Mouse (Mus musculus) regulatory T cell (primary cell): ENCODE measurements around the gene Pusl1.

Source experiments
- in situ Hi-C: fragments of 300-600 bp; cut with MboI, MseI; formaldehyde crosslinking; loops from one replicate; pipeline ENCODE4 v1.15.1; 2025; ENCODE audit warnings: high pct_unique_total_duplicates

The Pusl1 gene

GRCm38 (mm10) chr4:155891551-155892001 is at the start of gene Pusl1, which contains the start of gene Acap3:
Gene Pusl1, minus strand, starts transcription at chr4:155891781.
Gene Acap3, plus strand, starts transcription at chr4:155891822.
- in situ Hi-C loops: loop anchor here (5.0 kb wide), 1 partner anchor 51 kb away; the partner anchor contains the start of gene Ube2j2

GRCm38 (mm10) chr4:155932031-155932430 is 40.5 kb upstream of the Pusl1 start:
- in situ Hi-C loops: no loop called here

- in situ Hi-C loops: no loop called here
Observed at GRCm38 (mm10) chr4:155908751-155909150, 17.2 kb upstream of the Pusl1 start.

- in situ Hi-C loops: no loop called here
Observed at GRCm38 (mm10) chr4:155908281-155908680, 16.7 kb upstream of the Pusl1 start.

- in situ Hi-C loops: no loop called here
Observed at GRCm38 (mm10) chr4:155907003-155907402, 15.4 kb upstream of the Pusl1 start.

GRCm38 (mm10) chr4:155906125-155906524 is 14.5 kb upstream of the Pusl1 start:
- in situ Hi-C loops: no loop called here

- in situ Hi-C loops: no loop called here
Observed at GRCm38 (mm10) chr4:155905634-155906033, 14.1 kb upstream of the Pusl1 start.

GRCm38 (mm10) chr4:155904318-155905102 is 12.9 kb upstream of the Pusl1 start:
- in situ Hi-C loops: no loop called here

GRCm38 (mm10) chr4:155903246-155903645 is 11.7 kb upstream of the Pusl1 start:
- in situ Hi-C loops: no loop called here

- in situ Hi-C loops: no loop called here
Observed at GRCm38 (mm10) chr4:155901205-155901604, 9.6 kb upstream of the Pusl1 start.

- in situ Hi-C loops: no loop called here
Observed at GRCm38 (mm10) chr4:155899355-155899754, 7.8 kb upstream of the Pusl1 start.

- in situ Hi-C loops: no loop called here
Observed at GRCm38 (mm10) chr4:155898318-155898717, 6.7 kb upstream of the Pusl1 start.

- in situ Hi-C loops: no loop called here
Observed at GRCm38 (mm10) chr4:155896461-155896860, 4.9 kb upstream of the Pusl1 start.

GRCm38 (mm10) chr4:155895826-155896225 is 4.2 kb upstream of the Pusl1 start:
- in situ Hi-C loops: no loop called here

- in situ Hi-C loops: no loop called here
Observed at GRCm38 (mm10) chr4:155895216-155895615, 3.6 kb upstream of the Pusl1 start.

GRCm38 (mm10) chr4:155894311-155894881 is 2.8 kb upstream of the Pusl1 start:
- in situ Hi-C loops: loop anchor here (5.0 kb wide), 1 partner anchor 48 kb away; the partner anchor contains the start of gene Ube2j2

- in situ Hi-C loops: loop anchor here (5.0 kb wide), 1 partner anchor 49 kb away; the partner anchor contains the start of gene Ube2j2
Observed at GRCm38 (mm10) chr4:155893212-155893690, 1.7 kb upstream of the Pusl1 start.

GRCm38 (mm10) chr4:155892438-155893211 is 1.0 kb upstream of the Pusl1 start:
- in situ Hi-C loops: loop anchor here (5.0 kb wide), 1 partner anchor 50 kb away; the partner anchor contains the start of gene Ube2j2

- in situ Hi-C loops: loop anchor here (5.0 kb wide), 1 partner anchor 50 kb away; the partner anchor contains the start of gene Ube2j2
Observed at GRCm38 (mm10) chr4:155892017-155892416, 436 bp upstream of the Pusl1 start.

GRCm38 (mm10) chr4:155891011-155891471 is 540 bp downstream of the Pusl1 start:
- in situ Hi-C loops: loop anchor here (5.0 kb wide), 1 partner anchor 51 kb away; the partner anchor contains the start of gene Ube2j2

GRCm38 (mm10) chr4:155889316-155889715 is 2.3 kb downstream of the Pusl1 start:
- in situ Hi-C loops: no loop called here
